Mouse (Mus musculus) intestine, postnatal 0 days (tissue): Measurements from ENCODE around the gene Fbxl18. TPM values are rescaled to one million over a fixed set of nuclear protein-coding genes. Genes with fewer than 3 reads are reported as not detected.
A peak's percentile ranks its signal among the peaks of the same experiment; 100 is the strongest.
"Not testable (repeated sequence)": the region's sequence is repeated elsewhere in the genome, so short reads cannot be mapped to it uniquely, and the experiment has no call there.

Experiments
- ATAC-seq: fragments of 200-750 bp; cut with Nextera tagmentation; 2 replicates; pipeline ENCODE4 v1.8.0; 2017; ENCODE audit warnings: mild to moderate bottlenecking, moderate TSS enrichment, moderate library complexity
- H3K27ac ChIP-seq: fragments of 300-500 bp; sonication (generic); 2 replicates; pipeline ENCODE4 v1.5.1; 2014; ENCODE audit warnings: mild to moderate bottlenecking, low read depth, low read length, moderate library complexity
- H3K27me3 ChIP-seq: fragments of 300-500 bp; sonication (generic); replicated peaks from 2 replicates; pipeline ENCODE4 v1.6.1; 2014; ENCODE audit warnings: low read length, mixed read lengths; ENCODE audit not compliant: control insufficient read depth, insufficient read depth
- H3K36me3 ChIP-seq: fragments of 300-500 bp; sonication (generic); 2 replicates; pipeline ENCODE4 v1.6.1; 2014; ENCODE audit warnings: mild to moderate bottlenecking, moderate library complexity; ENCODE audit not compliant: control insufficient read depth, insufficient read depth
- H3K4me1 ChIP-seq: fragments of 300-500 bp; sonication (generic); replicated peaks from 2 replicates; pipeline ENCODE4 v1.6.1; 2014; ENCODE audit warnings: antibody characterized with exemption, low read length, mixed read lengths; ENCODE audit not compliant: control insufficient read depth, insufficient read depth
- H3K4me2 ChIP-seq: fragments of 300-500 bp; sonication (generic); replicated peaks from 2 replicates; pipeline ENCODE4 v1.6.1; 2014; ENCODE audit warnings: low read depth, mild to moderate bottlenecking, moderate library complexity
- H3K4me3 ChIP-seq: fragments of 300-500 bp; sonication (generic); 2 replicates; pipeline ENCODE4 v1.5.1; 2014; ENCODE audit warnings: low read depth, low read length
- H3K9ac ChIP-seq: fragments of 300-500 bp; sonication (generic); 2 replicates; pipeline ENCODE4 v1.6.1; 2014; ENCODE audit warnings: mild to moderate bottlenecking, low read depth, low read length
- H3K9me3 ChIP-seq: fragments of 300-500 bp; sonication (generic); 2 replicates; pipeline ENCODE4 v1.6.1; 2016; ENCODE audit warnings: mixed run types; ENCODE audit not compliant: control insufficient read depth
- CTCF ChIP-seq: sonication (generic); IDR thresholded peaks from 2 replicates; pipeline ENCODE4 v1.5.1; 2016; ENCODE audit warnings: low read depth, mild to moderate bottlenecking, control low read depth, antibody characterized with exemption, moderate library complexity
- WGBS: fragments of 180-500 bp; shearing (Covaris S2); extraction: QIAGEN DNeasy Blood & Tissue Kit; methylation state at CpG from one replicate; pipeline ENCODE4 v1.1.7; 2014; 5-methylcytosine and 5-hydroxymethylcytosine counted together
- polyA plus RNA-seq: library from polyadenylated mRNA; unstranded; fragments of >200 nt; fragmentation: Nextera tagmentation; extraction: Ambion mirVana; gene quantifications from 2 replicates; pipeline ENCODE4 v1.2.1, GENCODE M21; 2015

Fbxl18 gene
- polyA plus RNA-seq, 1 experiment from 2014 or later = 5.6 TPM

DNA sequence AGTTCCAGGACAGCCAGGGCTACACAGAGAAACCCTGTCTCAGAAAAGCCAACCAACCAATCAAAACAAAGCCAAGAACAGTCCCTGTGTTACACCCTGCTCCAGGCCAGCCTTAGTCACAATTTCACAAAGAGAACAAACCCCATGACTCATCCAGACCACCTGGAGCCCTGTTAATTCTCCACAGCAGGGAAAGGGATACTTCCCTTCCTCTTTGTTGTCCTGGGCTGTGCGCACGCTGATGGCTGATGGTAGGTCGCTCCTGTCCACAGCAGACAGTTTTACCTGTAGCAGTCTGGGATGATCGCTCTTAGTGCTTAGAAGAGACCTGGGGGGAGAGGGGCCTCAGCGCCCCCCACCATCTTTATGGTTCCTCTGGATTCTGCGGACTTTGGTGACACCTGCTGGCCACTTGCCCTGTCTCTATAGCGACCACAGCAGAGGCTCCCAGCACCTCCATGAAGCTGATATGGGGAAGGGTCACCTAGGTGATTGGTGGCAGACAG, 53.0 kb downstream of the Fbxl18 start:
- no peaks in the 10 kb centered on the region for H3K9me3 ChIP-seq
- H3K4me3 ChIP-seq = no peak overlapping the region
- peak; percentile 71 for TF ChIP-seq CTCF
- ATAC-seq = no peak
- no peak overlapping the region for H3K27ac ChIP-seq
- 26% methylated on average over 7 of the region's 7 CpGs for WGBS
- no peaks in the 10 kb centered on the region for H3K4me1 ChIP-seq
- H3K27me3 ChIP-seq = no peaks in the 10 kb centered on the region
- no peak overlapping the region for H3K4me2 ChIP-seq
- H3K36me3 ChIP-seq = no peaks in the 10 kb centered on the region
- H3K9ac ChIP-seq = no peak overlapping the region

DNA sequence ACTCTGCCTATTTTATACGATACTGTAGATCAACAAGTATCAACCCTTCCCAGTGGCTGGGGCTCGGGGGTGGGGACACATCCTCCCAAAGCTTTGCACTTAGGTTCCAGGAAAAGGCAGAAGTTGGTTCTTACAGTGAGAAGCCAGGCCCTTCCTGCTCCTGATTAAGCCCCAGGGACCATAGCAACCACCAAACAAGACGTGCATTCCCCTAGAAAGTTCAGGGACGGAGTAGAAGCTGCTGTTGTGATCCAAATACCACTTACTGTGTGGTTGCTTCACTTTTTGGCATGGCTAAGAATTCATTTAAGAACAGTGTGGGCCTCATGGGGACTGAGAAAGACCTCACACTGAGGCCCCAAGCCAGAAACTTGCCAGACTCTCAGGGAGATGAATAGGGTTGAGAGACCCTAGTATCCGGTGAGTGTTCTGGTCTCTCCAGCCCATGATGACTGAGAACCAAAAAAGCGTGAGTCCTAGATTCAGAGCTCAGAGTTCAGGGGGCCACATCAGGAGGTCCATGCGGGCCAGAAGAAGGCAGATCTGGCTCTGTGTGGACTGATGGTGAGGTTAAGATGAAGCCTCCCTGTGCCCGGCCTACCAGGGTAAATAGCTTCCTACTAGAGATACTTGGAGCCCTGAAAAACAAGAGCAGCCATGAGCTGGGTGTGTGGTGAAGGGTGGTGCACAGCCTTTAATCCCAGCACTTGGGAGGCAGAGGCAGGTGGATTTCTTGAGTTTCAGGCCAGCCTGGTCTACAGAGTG, 53.7 kb downstream of the Fbxl18 start:
- Histone ChIP-seq H3K4me1 (no peaks in the 10 kb centered on the region), H3K9me3 (no peaks in the 10 kb centered on the region), H3K9ac (no peak overlapping the region), H3K4me2 (no peak overlapping the region), H3K36me3 (no peaks in the 10 kb centered on the region), H3K27me3 (no peaks in the 10 kb centered on the region), H3K4me3 (no peak overlapping the region), H3K27ac (no peak overlapping the region)
- WGBS = 68% methylated on average over 8 of the region's 8 CpGs
- no peak for TF ChIP-seq CTCF
- peak; percentile 32; the same call in 1 of the 2 replicates for ATAC-seq

DNA sequence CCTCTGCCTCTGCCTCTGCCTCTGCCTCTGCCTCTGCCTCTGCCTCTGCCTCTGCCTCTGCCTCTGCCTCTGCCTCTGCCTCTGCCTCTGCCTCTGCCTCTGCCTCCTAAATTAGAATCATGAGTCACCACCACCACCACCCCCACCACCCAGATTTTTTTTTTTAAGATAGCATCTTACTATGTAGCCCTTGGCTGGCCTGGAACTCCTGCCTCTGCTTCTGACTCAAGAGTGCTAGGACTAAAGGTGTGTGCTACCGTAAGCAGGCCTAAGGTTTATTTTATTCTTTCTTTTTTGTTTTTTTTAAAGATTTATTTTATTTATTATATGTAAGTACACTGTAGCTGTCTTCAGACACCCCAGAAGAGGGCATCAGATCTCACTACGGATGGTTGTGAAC, 57.8 kb downstream of the Fbxl18 start:
- H3K9me3 ChIP-seq, H3K4me3 ChIP-seq, H3K27ac ChIP-seq, H3K4me1 ChIP-seq, H3K27me3 ChIP-seq, H3K36me3 ChIP-seq, H3K4me2 ChIP-seq, ATAC-seq, H3K9ac ChIP-seq: not testable (repeated sequence)
- 92% methylated on average over 2 of the region's 2 CpGs for WGBS

DNA sequence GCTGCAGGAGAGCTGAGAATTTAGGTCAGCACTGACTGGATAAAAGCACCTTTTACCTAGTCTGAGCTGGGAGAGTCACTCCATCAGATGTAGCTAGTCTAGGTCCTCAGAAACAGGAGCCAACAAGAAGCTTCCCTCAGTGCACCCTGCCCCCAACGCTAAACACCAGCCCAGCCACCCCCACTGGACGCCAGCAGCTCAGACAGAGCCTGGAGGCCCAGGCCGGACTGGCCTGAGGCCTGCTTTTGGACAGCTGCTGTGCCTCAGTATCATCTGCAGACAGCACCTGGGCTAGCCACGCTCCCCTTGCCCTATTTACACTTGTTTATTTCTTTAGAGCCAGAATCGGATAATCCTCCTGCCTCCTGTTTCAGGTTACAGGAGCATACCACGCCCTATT, 58.3 kb downstream of the Fbxl18 start:
- Histone ChIP-seq H3K4me1 (no peaks in the 10 kb centered on the region), H3K27ac (no peak overlapping the region), H3K9me3 (0 out of 2 replicates have a peak, but pooled peaks cover 4% of the 10 kb centered on the region), H3K9ac (no peak overlapping the region), H3K4me2 (no peak overlapping the region), H3K4me3 (no peak overlapping the region), H3K27me3 (no peaks in the 10 kb centered on the region), H3K36me3 (no peaks in the 10 kb centered on the region)
- TF ChIP-seq CTCF = no peak
- WGBS = 71% methylated on average over 6 of the region's 6 CpGs
- no peak for ATAC-seq

DNA sequence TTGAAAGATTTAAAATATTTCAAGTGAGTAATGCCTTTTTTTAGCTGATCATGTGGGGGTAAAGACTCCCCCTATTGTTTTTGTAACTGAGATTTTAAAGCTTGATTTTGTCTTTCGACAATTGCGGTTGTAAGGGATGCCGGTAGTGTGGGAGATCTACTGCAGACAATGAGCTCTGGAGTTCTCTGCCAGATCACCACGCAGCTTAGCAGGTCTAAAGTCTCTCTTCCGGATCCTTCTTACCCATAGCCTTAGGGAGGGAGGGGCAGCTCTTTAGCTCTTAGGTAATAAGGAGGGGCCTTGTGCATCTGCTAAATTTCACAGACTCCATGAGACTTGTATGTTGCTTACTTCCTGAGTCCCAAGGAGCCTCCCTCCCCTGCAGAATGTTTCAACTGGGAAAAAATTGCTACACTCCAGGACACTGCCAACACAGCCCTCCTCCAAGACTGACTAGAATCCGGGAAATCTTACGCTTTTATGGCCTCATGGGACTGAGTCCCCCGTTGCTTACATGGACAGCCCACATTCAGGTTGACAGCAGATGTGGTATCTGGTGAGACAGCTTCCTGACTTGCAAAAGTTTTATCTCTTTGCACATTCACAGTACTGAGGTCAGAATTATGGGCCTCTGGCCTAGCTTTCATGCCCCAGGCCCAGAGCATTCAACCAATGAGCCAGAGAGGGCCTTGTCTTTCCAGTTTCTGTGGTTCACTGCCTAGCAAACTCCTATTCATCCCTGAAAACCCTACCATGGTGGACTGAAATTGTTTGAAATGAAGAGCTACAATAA, 61.4 kb downstream of the Fbxl18 start:
- H3K9ac ChIP-seq = no peak overlapping the region
- H3K36me3 ChIP-seq = no peaks in the 10 kb centered on the region
- no peaks in the 10 kb centered on the region for H3K4me1 ChIP-seq
- H3K9me3 ChIP-seq = 0 out of 2 replicates have a peak, but pooled peaks cover 6% of the 10 kb centered on the region
- no peak overlapping the region for H3K4me2 ChIP-seq
- no peak for ATAC-seq
- WGBS = 65% methylated on average over 8 of the region's 8 CpGs
- H3K4me3 ChIP-seq = no peak overlapping the region
- no peak for TF ChIP-seq CTCF
- no peak overlapping the region for H3K27ac ChIP-seq
- no peaks in the 10 kb centered on the region for H3K27me3 ChIP-seq

DNA sequence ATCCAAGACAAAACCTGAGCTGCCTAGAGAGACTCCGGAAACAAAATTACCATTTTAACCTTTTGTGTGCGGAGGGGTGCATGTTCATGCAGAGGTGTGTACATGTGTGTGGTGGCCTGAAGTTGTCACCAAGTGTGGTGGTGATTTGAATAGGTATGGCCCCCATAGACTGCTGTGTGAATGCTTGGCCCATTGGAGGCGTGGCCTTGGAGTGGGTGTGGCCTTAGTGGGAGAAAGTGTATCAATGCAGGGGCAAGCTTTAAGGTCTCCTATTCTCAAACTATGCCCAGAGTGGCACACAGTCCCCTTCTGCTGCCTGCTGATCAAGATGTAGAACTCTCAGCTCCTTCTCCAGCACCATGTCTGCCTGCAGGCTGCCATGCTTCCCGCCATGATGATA, 69.1 kb downstream of the Fbxl18 start:
- Histone ChIP-seq H3K36me3 (no peaks in the 10 kb centered on the region), H3K27me3 (no peaks in the 10 kb centered on the region), H3K9me3 (no peaks in the 10 kb centered on the region), H3K4me3 (no peak overlapping the region), H3K4me2 (no peak overlapping the region), H3K4me1 (no peaks in the 10 kb centered on the region), H3K27ac (no peak overlapping the region), H3K9ac (no peak overlapping the region)
- no peak for TF ChIP-seq CTCF
- no peak for ATAC-seq
- 85% methylated on average over 4 of the region's 4 CpGs for WGBS
